Mouse (Mus musculus) duodenum, adult 2 months (tissue): Measurements from ENCODE around the gene Olfr107. TPM values are rescaled to one million over a fixed set of nuclear protein-coding genes. Genes with fewer than 3 reads are reported as not detected.

Experiments
- polyA plus RNA-seq: library from polyadenylated mRNA; depleted of rRNA; stranded (reverse); fragments of >200 nt; gene quantifications from 2 replicates; pipeline ENCODE4 v1.2.3, GENCODE M21; 2012; ENCODE audit warnings: low replicate concordance; rRNA removed

The Olfr107 gene
- polyA plus RNA-seq, result not detected in 2 replicates

GRCm38 (mm10) chr17:37398926-37399325 lies at the start of gene Olfr107:
TSS of gene Olfr107 (plus strand) at chr17:37399226.

GRCm38 (mm10) chr17:37359282-37359681 lies 39.7 kb upstream of the Olfr107 start, which contains the start of gene Olfr104-ps:
TSS of gene Olfr104-ps (plus strand) at chr17:37359582.

GRCm38 (mm10) chr17:37378733-37379132 lies 20.3 kb upstream of the Olfr107 start, which contains the start of gene Olfr105-ps:
TSS of gene Olfr105-ps (plus strand) at chr17:37379033.

DNA sequence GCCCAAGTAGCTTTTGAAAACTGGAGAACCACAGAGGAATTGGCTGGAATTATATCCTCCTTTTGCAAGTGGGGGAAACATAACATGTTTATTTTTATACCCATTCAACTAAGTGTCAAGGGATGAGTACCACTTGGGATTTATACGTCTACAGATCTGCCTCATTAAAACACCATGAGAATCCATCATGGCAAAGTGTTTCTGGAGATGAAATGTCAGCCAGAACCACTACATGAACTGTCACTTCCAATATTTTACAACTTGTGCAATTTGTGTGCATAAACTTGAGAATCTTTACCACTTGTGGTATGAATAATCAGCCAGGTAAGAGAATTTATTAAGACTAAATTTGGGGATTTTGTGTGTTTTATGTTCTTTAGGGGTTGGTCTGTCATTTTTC lies 8.9 kb upstream of the Olfr107 start, which contains the start of gene Olfr106-ps:
Gene Olfr106-ps (plus strand): TSS at position 301 of the 400 bp plus-strand sequence.

GRCm38 (mm10) chr17:37445180-37445579 lies 46.2 kb downstream of the Olfr107 start, which contains the start of gene Olfr108:
TSS of gene Olfr108 (plus strand) at chr17:37445480.

Other genes with a start within 250 kb of the Olfr107 start
- not detected in 2 replicates for gene Olfr93, start 237.7 kb upstream of the Olfr107 start, polyA plus RNA-seq
- gene Ubd, start 205.3 kb upstream of the Olfr107 start, polyA plus RNA-seq, result 0.11 TPM in 1 of 2 replicates, not detected in the other
- gene Olfr94, start 198.2 kb upstream of the Olfr107 start, polyA plus RNA-seq, result not detected in 2 replicates
- gene Olfr95, start 186.1 kb upstream of the Olfr107 start, polyA plus RNA-seq, result not detected in 2 replicates
- gene Olfr96, start 179.1 kb upstream of the Olfr107 start, polyA plus RNA-seq, result not detected in 2 replicates
- not detected in 2 replicates for gene Olfr97, start 161.9 kb upstream of the Olfr107 start, polyA plus RNA-seq
- gene Olfr98, start 135.5 kb upstream of the Olfr107 start, polyA plus RNA-seq, result not detected in 2 replicates
- 2.7 and 3.5 TPM in 2 replicates for gene H2-M3, start 129.0 kb upstream of the Olfr107 start, polyA plus RNA-seq
- not detected in 2 replicates for gene Olfr99, start 115.8 kb upstream of the Olfr107 start, polyA plus RNA-seq
- gene Olfr101, start 94.9 kb upstream of the Olfr107 start, polyA plus RNA-seq, result not detected in 2 replicates
- not detected in 2 replicates for gene Olfr102, start 82.2 kb upstream of the Olfr107 start, polyA plus RNA-seq
- gene Olfr103, start 59.5 kb upstream of the Olfr107 start, polyA plus RNA-seq, result not detected in 2 replicates
- gene Olfr104-ps, start 39.6 kb upstream of the Olfr107 start, polyA plus RNA-seq, result not detected in 2 replicates
- gene Olfr105-ps, start 20.2 kb upstream of the Olfr107 start, polyA plus RNA-seq, result not detected in 2 replicates
- not detected in 2 replicates for gene Olfr106-ps, start 8.8 kb upstream of the Olfr107 start, polyA plus RNA-seq
- not detected in 2 replicates for gene Olfr108, start 46.3 kb downstream of the Olfr107 start, polyA plus RNA-seq
- gene Olfr109, start 59.7 kb downstream of the Olfr107 start, polyA plus RNA-seq, result not detected in 2 replicates
- 0.08 TPM in 1 of 2 replicates, not detected in the other for gene H2-M2, start 84.3 kb downstream of the Olfr107 start, polyA plus RNA-seq
- not detected in 2 replicates for gene Olfr110, start 93.2 kb downstream of the Olfr107 start, polyA plus RNA-seq
- gene Olfr111, start 108.8 kb downstream of the Olfr107 start, polyA plus RNA-seq, result not detected in 2 replicates
- not detected in 2 replicates for gene Olfr112, start 170.2 kb downstream of the Olfr107 start, polyA plus RNA-seq
- not detected in 2 replicates for gene Olfr113, start 178.4 kb downstream of the Olfr107 start, polyA plus RNA-seq
- gene Olfr114, start 193.5 kb downstream of the Olfr107 start, polyA plus RNA-seq, result not detected in 2 replicates
- not detected in 2 replicates for gene Olfr115, start 227.9 kb downstream of the Olfr107 start, polyA plus RNA-seq
- gene Olfr116, start 228.0 kb downstream of the Olfr107 start, polyA plus RNA-seq, result not detected in 2 replicates